Mouse (Mus musculus) ZHBTc4 (cell line): ENCODE results near the gene Speer4e.
"Not testable (repeated sequence)": the region's sequence is repeated elsewhere in the genome, so short reads cannot be mapped to it uniquely, and the experiment has no call there.

Source experiments
- DNase-seq: peaks from one replicate; pipeline ENCODE4 v3.0.0-alpha.2; 2011; ENCODE audit warnings: low read depth, low spot score

Speer4e gene

GRCm38 (mm10) chr5:14938329-14938728, at the start of gene Speer4e:
Speer4e (minus strand) TSS chr5:14938429.
- DNase-seq: not testable (repeated sequence)

- DNase-seq: not testable (repeated sequence)
Measured at GRCm38 (mm10) chr5:14986649-14987387, 48.6 kb upstream of the Speer4e start.

- not testable (repeated sequence) for DNase-seq
Measured at GRCm38 (mm10) chr5:14978835-14979234, 40.6 kb upstream of the Speer4e start, which contains the start of gene Gm10354. Gm10354 (minus strand) TSS chr5:14978935.

GRCm38 (mm10) chr5:14977368-14977767, 39.1 kb upstream of the Speer4e start:
- not testable (repeated sequence) for DNase-seq

GRCm38 (mm10) chr5:14975294-14975693, 37.1 kb upstream of the Speer4e start:
- DNase-seq: not testable (repeated sequence)

- DNase-seq: not testable (repeated sequence)
Measured at GRCm38 (mm10) chr5:14972841-14973240, 34.6 kb upstream of the Speer4e start.

GRCm38 (mm10) chr5:14963821-14964220, 25.6 kb upstream of the Speer4e start:
- peak; percentile 52 for DNase-seq

- not testable (repeated sequence) for DNase-seq
Measured at GRCm38 (mm10) chr5:14961502-14961901, 23.3 kb upstream of the Speer4e start.

GRCm38 (mm10) chr5:14955928-14956706, 17.9 kb upstream of the Speer4e start:
- not testable (repeated sequence) for DNase-seq

- DNase-seq: not testable (repeated sequence)
Measured at GRCm38 (mm10) chr5:14953587-14953986, 15.4 kb upstream of the Speer4e start.

- not testable (repeated sequence) for DNase-seq
Measured at GRCm38 (mm10) chr5:14952749-14953148, 14.5 kb upstream of the Speer4e start.

GRCm38 (mm10) chr5:14951822-14952221, 13.6 kb upstream of the Speer4e start:
- not testable (repeated sequence) for DNase-seq

- peak; percentile 13 for DNase-seq
Measured at GRCm38 (mm10) chr5:14947482-14948198, 9.4 kb upstream of the Speer4e start.

GRCm38 (mm10) chr5:14945524-14945923, 7.3 kb upstream of the Speer4e start:
- not testable (repeated sequence) for DNase-seq

GRCm38 (mm10) chr5:14941043-14941442, 2.8 kb upstream of the Speer4e start:
- not testable (repeated sequence) for DNase-seq

GRCm38 (mm10) chr5:14933721-14934120, 4.5 kb downstream of the Speer4e start:
- DNase-seq: not testable (repeated sequence)

GRCm38 (mm10) chr5:14927047-14927446, 11.2 kb downstream of the Speer4e start:
- not testable (repeated sequence) for DNase-seq

- DNase-seq: not testable (repeated sequence)
Measured at GRCm38 (mm10) chr5:14914799-14915198, 23.4 kb downstream of the Speer4e start, which contains the start of gene Gm9758. Gm9758 (minus strand) TSS chr5:14914899.

GRCm38 (mm10) chr5:14914361-14914760, 23.9 kb downstream of the Speer4e start:
- DNase-seq: not testable (repeated sequence)

GRCm38 (mm10) chr5:14903539-14903938, 34.7 kb downstream of the Speer4e start:
- DNase-seq: not testable (repeated sequence)

- DNase-seq: no peak
Measured at GRCm38 (mm10) chr5:14892242-14892641, 46.0 kb downstream of the Speer4e start.

- DNase-seq: not testable (repeated sequence)
Measured at GRCm38 (mm10) chr5:14885291-14885690, 52.9 kb downstream of the Speer4e start.
